Mouse (Mus musculus) retina, adult 2 months (tissue): Measurements from ENCODE around the gene Asic5.

Experiments used
- DNase-seq: peaks from one replicate; pipeline ENCODE4 v3.0.0-alpha.2; 2012; ENCODE audit warnings: low read depth, low spot score

Asic5 gene

GRCm38 (mm10) chr3:81981990-81982389 lies at the start of gene Asic5:
Asic5 (plus strand) TSS chr3:81982290.
- no peak for DNase-seq

GRCm38 (mm10) chr3:81933348-81933747 lies 48.7 kb upstream of the Asic5 start:
- DNase-seq = no peak

- DNase-seq = no peak
Observed at GRCm38 (mm10) chr3:81938924-81939323, 43.2 kb upstream of the Asic5 start.

GRCm38 (mm10) chr3:81942341-81942740 lies 39.7 kb upstream of the Asic5 start:
- DNase-seq = no peak

GRCm38 (mm10) chr3:81943097-81943496 lies 39.0 kb upstream of the Asic5 start:
- DNase-seq = no peak

GRCm38 (mm10) chr3:81944851-81945393 lies 37.2 kb upstream of the Asic5 start:
- DNase-seq = no peak

- DNase-seq = no peak
Observed at GRCm38 (mm10) chr3:81949048-81949447, 33.0 kb upstream of the Asic5 start.

- no peak for DNase-seq
Observed at GRCm38 (mm10) chr3:81951785-81952184, 30.3 kb upstream of the Asic5 start.

- no peak for DNase-seq
Observed at GRCm38 (mm10) chr3:81957484-81957883, 24.6 kb upstream of the Asic5 start.

GRCm38 (mm10) chr3:81961336-81961735 lies 20.8 kb upstream of the Asic5 start:
- no peak for DNase-seq

GRCm38 (mm10) chr3:81963768-81964167 lies 18.3 kb upstream of the Asic5 start:
- DNase-seq = no peak

- no peak for DNase-seq
Observed at GRCm38 (mm10) chr3:81964596-81964995, 17.5 kb upstream of the Asic5 start.

- no peak for DNase-seq
Observed at GRCm38 (mm10) chr3:81975607-81976006, 6.5 kb upstream of the Asic5 start.

GRCm38 (mm10) chr3:81976102-81976501 lies 6.0 kb upstream of the Asic5 start, which contains the start of gene Tdo2:
Tdo2 (minus strand) TSS chr3:81976202.
- no peak for DNase-seq

GRCm38 (mm10) chr3:81981576-81981975 lies 514 bp upstream of the Asic5 start:
- DNase-seq = no peak

- DNase-seq = no peak
Observed at GRCm38 (mm10) chr3:81983120-81983895, 1.2 kb downstream of the Asic5 start.

GRCm38 (mm10) chr3:81985100-81985499 lies 3.0 kb downstream of the Asic5 start:
- DNase-seq = no peak

- DNase-seq = no peak
Observed at GRCm38 (mm10) chr3:81986103-81986502, 4.0 kb downstream of the Asic5 start.

GRCm38 (mm10) chr3:81987628-81988027 lies 5.5 kb downstream of the Asic5 start:
- DNase-seq = no peak

- DNase-seq = no peak
Observed at GRCm38 (mm10) chr3:81989692-81990141, 7.6 kb downstream of the Asic5 start.

- no peak for DNase-seq
Observed at GRCm38 (mm10) chr3:81990531-81990930, 8.4 kb downstream of the Asic5 start.

- no peak for DNase-seq
Observed at GRCm38 (mm10) chr3:81995371-81995770, 13.3 kb downstream of the Asic5 start.

GRCm38 (mm10) chr3:81995988-81996387 lies 13.9 kb downstream of the Asic5 start:
- peak; percentile 15 for DNase-seq
